Mouse (Mus musculus): ENCODE data around the gene Apba1. TPM values are rescaled to one million over a fixed set of nuclear protein-coding genes. Genes with fewer than 3 reads are reported as not detected.

Gene Apba1
- total RNA-seq, 2 experiments from 2014 or later: 26.5 to 27.8 TPM

GRCm38 (mm10) chr19:23922601-23923000 lies 163.9 kb downstream of the Apba1 start:
- ATAC-seq (ENCODE audit: poor library complexity, severe bottlenecking): no peak

GRCm38 (mm10) chr19:23924057-23924456 lies 165.4 kb downstream of the Apba1 start:
- no peak for ATAC-seq (ENCODE audit: poor library complexity, severe bottlenecking)

DNA sequence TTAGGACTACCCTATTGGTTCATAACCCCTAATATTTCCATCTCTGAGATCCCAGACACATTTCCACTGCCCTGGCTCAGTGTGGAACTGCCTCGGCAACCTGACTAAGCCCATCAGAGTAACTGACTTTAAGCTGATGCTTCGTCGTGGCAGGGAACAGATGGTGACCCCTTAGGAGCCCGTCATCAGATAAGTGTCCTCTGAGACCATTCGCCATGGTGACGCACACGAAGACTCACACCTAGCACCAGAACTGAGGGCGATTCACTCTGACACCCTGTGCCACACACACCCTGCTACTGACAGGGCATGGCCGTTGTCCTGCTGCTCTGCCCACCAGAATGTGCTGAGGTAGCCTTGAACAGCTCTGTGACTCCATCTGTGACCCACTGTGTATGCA lies 166.1 kb downstream of the Apba1 start:
- no peak for ATAC-seq (ENCODE audit: poor library complexity, severe bottlenecking)

- ATAC-seq (ENCODE audit: poor library complexity, severe bottlenecking): no peak
Observed at GRCm38 (mm10) chr19:23925541-23925940, 166.9 kb downstream of the Apba1 start.

DNA sequence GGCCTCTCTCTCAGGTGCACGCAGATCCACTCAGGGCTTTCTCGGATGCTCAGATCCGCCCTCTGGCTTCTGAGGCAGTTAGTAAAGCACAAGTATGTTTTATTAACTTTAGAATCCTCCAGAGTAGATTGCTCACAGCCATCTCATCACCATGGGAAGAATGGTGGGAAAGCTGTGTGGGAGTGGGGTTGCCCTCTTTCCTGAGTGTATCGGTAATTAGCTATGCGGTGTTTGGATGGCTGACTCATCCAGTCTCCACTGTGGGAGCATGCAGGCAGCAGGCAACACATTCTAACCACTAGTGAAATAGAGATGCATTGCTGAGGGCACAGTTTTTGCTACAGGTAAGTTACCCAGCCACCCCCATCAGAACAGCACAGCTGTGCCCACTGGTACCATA lies 172.1 kb downstream of the Apba1 start:
- no peak for ATAC-seq (ENCODE audit: poor library complexity, severe bottlenecking)

GRCm38 (mm10) chr19:23941422-23941949 lies 182.8 kb downstream of the Apba1 start:
- no peak for ATAC-seq (ENCODE audit: poor library complexity, severe bottlenecking)

DNA sequence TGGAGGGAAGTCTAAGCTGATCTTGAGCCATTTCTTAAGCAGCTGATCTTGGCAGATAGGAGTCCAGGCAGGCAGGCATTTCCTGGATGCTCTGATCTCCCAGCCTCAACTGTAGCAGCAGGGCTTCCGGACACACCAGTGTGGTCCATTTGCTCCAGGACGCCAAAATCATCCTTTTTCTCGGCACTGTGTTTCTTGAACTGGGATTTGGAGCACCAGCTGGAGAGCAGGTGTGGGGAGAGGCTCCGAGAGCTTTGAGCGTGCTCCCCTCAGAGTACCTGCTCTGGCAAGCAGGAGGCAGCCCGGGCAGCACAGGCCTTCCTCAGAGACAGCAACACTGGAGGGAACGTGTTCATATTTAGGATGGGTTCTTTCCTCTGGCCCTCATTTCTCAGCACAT lies 184.2 kb downstream of the Apba1 start:
- ATAC-seq (ENCODE audit: poor library complexity, severe bottlenecking): no peak

DNA sequence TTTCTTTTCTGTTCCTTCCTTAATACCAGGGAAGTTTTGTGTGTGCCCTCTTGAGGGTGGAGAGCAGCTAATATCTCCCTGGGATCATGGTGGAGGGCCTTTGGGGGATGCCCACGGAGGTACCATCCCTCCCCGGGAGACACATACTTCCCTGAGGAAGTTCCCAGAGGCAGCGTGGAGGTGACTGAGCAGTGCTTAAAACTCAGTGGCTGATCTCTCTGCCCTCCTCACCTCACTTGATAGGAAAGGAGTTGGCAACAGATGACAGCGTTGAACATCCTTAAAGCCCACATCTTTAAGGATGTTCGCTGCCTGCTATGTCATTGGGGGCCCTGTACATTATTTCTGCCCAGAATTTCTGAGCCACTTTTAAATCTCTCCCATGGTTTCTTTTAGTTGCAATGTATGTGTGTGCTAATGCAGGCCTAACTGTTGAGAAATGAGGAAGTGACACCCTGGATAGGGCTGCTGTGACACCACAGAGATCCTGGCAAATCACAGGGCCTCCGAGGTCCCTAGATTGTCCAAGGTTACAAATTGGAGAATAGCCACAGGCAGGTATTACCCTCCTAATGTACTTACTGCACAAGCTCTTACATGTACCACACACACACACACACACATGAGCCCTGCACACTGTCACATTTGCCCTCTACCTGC lies 187.5 kb downstream of the Apba1 start:
- peak; percentile 67; the same call in 1 of the 2 replicates for ATAC-seq (ENCODE audit: poor library complexity, severe bottlenecking)

DNA sequence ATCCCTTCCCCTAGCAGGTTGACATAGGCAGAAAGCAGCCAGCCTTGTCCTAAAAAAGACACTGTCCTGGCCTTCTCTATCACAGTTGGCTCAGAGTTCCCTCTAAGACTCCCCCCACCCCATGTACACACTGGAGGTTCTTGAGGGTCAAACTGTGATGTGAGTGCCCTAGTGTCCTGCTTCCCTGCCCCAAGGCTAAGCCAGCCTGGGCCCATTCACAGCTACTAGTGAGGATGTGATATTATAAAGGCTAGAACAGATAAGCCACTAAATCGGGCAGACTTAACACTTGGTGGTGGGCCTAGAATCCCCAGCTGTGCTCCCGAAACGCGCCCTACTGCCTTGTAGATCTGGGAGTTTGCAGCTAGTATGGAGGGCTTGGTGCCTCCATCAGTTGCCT lies 188.1 kb downstream of the Apba1 start:
- no peak for ATAC-seq (ENCODE audit: poor library complexity, severe bottlenecking)

DNA sequence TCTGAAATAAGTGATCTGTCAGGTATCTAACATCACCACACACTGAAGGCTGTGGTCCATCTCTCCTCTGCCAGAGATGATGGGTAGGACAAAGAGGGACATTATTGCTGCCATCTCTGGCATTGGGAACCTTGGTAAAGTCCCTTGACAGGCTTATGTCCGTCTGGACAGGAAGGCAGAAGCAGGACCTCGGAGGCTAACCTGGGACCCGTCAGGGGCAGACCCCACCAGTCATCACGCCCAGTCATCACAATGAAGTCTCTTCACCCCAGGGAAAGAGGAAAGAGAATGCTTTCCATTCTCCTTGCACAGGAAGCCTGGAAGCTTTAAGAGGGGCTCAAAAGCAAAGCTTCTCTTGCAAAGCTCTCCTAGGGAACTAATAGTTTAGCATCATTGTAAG lies 189.2 kb downstream of the Apba1 start:
- no peak for ATAC-seq (ENCODE audit: poor library complexity, severe bottlenecking)

DNA sequence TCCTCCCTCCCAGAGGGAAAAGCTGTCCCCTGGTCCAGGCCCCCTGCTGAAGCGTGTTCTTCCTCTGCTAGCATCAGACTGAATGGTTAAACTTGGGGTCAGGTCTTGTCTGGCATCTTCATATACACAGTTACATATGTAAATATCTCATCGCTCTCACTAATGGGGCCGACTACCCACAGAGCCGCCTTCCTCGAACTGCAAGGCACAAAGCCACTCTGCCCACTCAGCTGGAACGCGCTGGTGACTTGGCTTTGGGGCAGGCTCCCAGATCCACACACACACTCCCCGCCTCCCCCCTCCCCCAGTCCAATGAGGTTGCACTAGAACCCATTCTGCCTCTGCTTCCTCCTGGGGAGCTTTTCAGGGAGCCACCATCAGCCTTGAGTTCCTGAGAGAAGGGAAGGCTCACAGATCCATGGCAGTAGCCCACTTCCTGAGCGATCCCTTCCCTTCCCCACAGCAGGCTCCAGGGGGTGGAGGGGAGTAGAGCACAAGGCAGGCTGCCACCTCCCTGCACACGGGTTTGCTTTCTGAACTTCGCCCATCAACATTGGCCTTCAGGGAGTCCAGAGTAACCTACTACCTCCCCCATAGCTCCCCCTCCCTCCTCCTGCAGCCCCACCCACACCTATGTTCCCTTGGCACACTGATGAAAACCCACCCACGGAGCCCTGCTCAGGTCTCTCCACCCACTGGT lies 189.8 kb downstream of the Apba1 start:
- ATAC-seq (ENCODE audit: poor library complexity, severe bottlenecking): no peak

GRCm38 (mm10) chr19:23955461-23955860 lies 196.8 kb downstream of the Apba1 start:
- ATAC-seq (ENCODE audit: poor library complexity, severe bottlenecking): no peak

GRCm38 (mm10) chr19:23956299-23956975 lies 197.8 kb downstream of the Apba1 start:
- no peak for ATAC-seq (ENCODE audit: poor library complexity, severe bottlenecking)

DNA sequence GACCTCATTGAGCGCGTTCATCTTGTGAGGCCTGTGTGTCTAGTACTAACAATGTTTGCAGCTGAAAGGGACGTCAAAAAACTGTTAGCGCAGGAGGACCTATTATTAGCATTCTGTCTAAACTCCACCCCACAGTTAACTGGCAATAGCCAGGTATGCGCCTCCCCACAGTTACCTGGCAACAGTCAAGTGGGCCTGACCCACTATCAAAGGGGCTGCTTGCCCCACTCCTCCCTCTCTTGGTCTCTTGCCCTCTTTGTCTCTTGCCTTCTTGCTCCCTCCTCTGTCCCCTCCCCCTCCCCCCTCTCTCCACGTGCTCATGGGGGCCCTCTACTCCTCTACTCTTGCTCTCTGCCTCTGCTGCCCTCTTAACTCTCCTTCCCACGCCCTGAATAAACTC lies 198.9 kb downstream of the Apba1 start:
- no peak for ATAC-seq (ENCODE audit: poor library complexity, severe bottlenecking)

DNA sequence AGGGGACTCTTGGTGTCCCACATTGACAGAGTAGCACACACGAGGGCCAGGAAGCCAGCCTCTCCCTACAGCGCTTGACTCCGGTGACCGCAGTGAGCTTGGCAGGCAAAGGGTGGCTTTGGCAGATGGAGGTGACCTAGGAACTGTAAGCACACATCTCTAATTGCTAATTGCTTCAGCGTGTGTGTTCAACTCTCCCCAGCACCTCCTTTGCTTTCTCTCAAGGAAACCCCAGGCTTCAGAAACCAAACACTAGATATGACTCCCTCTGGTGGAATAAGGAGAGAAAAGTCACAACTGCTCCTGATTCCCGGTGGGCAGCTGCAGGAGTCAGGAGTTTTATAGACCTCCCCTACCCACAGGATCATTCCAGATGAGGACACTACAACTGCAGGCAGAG lies 200.2 kb downstream of the Apba1 start:
- ATAC-seq (ENCODE audit: poor library complexity, severe bottlenecking): no peak

- no peak for ATAC-seq (ENCODE audit: poor library complexity, severe bottlenecking)
Observed at GRCm38 (mm10) chr19:23959870-23960269, 201.2 kb downstream of the Apba1 start.

GRCm38 (mm10) chr19:23960275-23960674 lies 201.6 kb downstream of the Apba1 start:
- no peak for ATAC-seq (ENCODE audit: poor library complexity, severe bottlenecking)

DNA sequence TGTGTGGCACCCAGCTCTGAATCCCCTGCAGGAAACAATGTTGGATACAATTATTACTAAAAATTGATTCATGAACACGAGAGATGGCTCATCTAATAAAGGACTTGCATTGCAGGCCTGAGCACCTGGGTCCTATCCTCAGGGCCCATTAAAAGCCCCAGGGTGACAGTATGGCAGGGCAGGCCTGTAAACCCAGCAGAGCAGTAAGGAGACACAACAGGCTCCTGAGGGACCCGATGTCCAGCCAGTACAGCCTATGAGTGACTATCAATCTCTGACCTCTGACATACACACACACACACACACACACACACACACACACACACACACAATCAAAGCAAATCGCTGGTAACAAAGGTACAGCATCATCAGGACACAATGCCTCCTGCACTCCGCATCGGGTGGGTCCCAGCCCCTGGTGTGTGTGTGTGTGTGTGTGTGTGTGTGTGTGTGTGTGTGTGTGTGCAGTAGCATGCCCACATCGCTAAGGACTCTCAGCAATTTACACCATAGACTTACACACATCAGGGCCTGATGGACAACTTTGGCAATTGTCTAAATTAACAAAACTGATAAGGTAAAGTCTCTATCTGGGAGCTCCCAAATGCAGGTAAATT lies 202.3 kb downstream of the Apba1 start:
- no peak for ATAC-seq (ENCODE audit: poor library complexity, severe bottlenecking)

DNA sequence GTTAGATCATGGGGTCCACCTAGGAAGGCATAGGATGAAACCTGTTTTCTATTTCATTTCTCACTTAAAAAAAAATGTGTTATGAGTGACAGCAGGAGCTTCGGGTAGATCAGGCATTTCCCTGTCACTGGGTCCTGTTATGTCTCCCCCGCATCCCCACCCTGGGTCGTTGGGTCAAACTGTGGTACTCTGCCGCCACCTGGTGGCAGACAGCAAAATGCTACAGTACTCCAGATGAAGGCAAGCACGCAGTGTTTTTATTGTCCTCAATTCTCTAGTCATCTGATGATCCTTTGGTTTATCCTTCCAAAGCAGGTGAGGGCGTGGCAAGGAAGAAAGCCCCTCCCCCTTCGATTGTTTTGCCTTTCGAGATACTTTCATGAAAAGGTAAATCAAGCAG lies 202.8 kb downstream of the Apba1 start:
- peak; percentile 63 for ATAC-seq (ENCODE audit: poor library complexity, severe bottlenecking)

GRCm38 (mm10) chr19:23964401-23964910 lies 205.8 kb downstream of the Apba1 start:
- no peak for ATAC-seq (ENCODE audit: poor library complexity, severe bottlenecking)

- ATAC-seq (ENCODE audit: poor library complexity, severe bottlenecking): no peak
Observed at GRCm38 (mm10) chr19:23966376-23966775, 207.7 kb downstream of the Apba1 start.

Data from megakaryocyte, adult 5-6 weeks (primary cell).